Mouse (Mus musculus): ENCODE results near the gene Ncan.
"Not testable (repeated sequence)": the region's sequence is repeated elsewhere in the genome, so short reads cannot be mapped to it uniquely, and the experiment has no call there.

The Ncan gene

GRCm38 (mm10) chr8:70084191-70085065, 36.2 kb downstream of the Ncan start:
- DNase-seq (ENCODE audit: extremely low spot score, low read depth, low spot score): no peak

- DNase-seq (ENCODE audit: extremely low spot score, low read depth, low spot score): no peak
These were observed 37.4 kb downstream of the Ncan start, which contains the start of gene Hapln4 for GRCm38 (mm10) chr8:70083285-70083684. TSS of gene Hapln4 (plus strand) at chr8:70083457.

GRCm38 (mm10) chr8:70081976-70082375, 38.7 kb downstream of the Ncan start:
- DNase-seq (ENCODE audit: extremely low spot score, low read depth, low spot score): no peak

- no peak for DNase-seq (ENCODE audit: extremely low spot score, low read depth, low spot score)
These were observed 47.0 kb downstream of the Ncan start for GRCm38 (mm10) chr8:70073682-70074081.

- no peak for DNase-seq (ENCODE audit: extremely low spot score, low read depth, low spot score)
These were observed 47.6 kb downstream of the Ncan start for GRCm38 (mm10) chr8:70073120-70073519.

GRCm38 (mm10) chr8:70072441-70073069, 48.1 kb downstream of the Ncan start, which contains the start of gene Tm6sf2:
TSS of gene Tm6sf2 (plus strand) at chr8:70072924.
- no peak for DNase-seq (ENCODE audit: extremely low spot score, low read depth, low spot score)

- DNase-seq (ENCODE audit: extremely low spot score, low read depth, low spot score): no peak
These were observed 48.7 kb downstream of the Ncan start for GRCm38 (mm10) chr8:70071836-70072440.

GRCm38 (mm10) chr8:70057721-70058120, 63.0 kb downstream of the Ncan start:
- DNase-seq (ENCODE audit: extremely low spot score, low read depth, low spot score): no peak

- DNase-seq (ENCODE audit: extremely low spot score, low read depth, low spot score): not testable (repeated sequence)
These were observed 70.2 kb downstream of the Ncan start for GRCm38 (mm10) chr8:70050434-70050833.

- no peak for DNase-seq (ENCODE audit: extremely low spot score, low read depth, low spot score)
These were observed 71.0 kb downstream of the Ncan start for GRCm38 (mm10) chr8:70049662-70050061.

GRCm38 (mm10) chr8:70043996-70044395, 76.7 kb downstream of the Ncan start:
- DNase-seq (ENCODE audit: extremely low spot score, low read depth, low spot score): no peak

Measured in hindlimb bud, embryonic 11.5 days (tissue).